Mouse (Mus musculus): ENCODE results near the gene Lhx4. TPM values are rescaled to one million over a fixed set of nuclear protein-coding genes. Genes with fewer than 3 reads are reported as not detected.

Gene Lhx4
- polyA plus RNA-seq, 1 experiment, result 0.01 TPM

DNA sequence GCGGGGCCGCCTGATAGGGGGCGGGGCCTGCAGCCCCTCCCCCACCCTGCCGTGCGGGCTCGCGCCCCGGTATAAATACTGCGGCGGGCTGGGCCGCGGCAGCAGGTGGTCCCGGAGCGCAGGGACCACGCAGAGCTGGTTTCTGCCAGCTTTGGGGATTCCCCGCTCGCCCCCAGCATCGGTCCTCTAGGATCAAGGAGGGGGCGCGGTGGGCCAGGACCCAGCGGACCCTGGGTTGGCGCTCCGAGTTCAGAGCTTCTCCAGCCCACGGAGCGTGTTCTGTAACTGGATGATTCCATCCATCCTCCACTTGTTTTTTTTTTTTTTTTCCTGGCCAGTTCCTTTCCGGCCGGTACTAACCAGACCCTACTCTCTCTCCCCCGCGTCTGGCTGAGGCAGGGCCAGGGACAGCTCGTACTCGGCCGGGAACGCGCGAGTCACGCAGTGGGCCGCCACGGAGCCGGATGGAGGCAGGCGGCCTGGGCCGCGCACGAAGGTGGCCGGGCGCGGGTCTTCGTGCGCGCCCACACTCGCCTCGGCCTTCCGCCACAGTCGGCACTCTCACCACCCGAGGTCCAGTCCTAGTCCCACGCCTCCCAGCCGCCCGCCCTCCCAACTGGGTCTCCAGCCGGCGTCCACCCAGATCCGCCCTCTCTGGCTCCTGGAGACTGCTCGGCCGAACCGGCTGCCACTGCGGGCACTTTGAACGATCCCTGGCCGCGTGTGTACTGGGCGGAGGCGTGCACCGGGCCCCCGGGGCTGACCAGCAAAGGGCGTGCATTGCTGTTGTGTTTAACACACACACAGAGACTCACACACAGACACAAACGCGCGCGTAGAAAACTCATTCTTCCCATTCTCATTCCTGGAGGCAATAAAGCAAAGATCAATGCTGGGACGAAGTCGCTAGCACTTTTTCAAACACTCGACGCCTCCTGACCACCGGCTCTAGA lies 8.8 kb downstream of the Lhx4 start:
- Histone ChIP-seq H3K36me3 (ENCODE audit: control insufficient read depth, insufficient read depth) (no peaks in the 10 kb centered on the region), H3K27me3 (ENCODE audit: control insufficient read depth, insufficient read depth, insufficient read length) (peaks cover 74% of the 10 kb centered on the region), H3K79me2 (ENCODE audit: control insufficient read depth, insufficient read depth) (no peaks in the 10 kb centered on the region), H3K4me2 (ENCODE audit: low read depth) (peak overlapping the region; percentile 80), H3ac (ENCODE audit: control insufficient read depth, insufficient read length) (no peak overlapping the region), H3K4me3 (no peak overlapping the region)
- no peak for TF ChIP-seq TCF3 (IDR thresholded peaks at IDR 0.05; ENCODE audit: insufficient read length, low read depth)
- no peak for TF ChIP-seq CEBPB (IDR thresholded peaks at IDR 0.05; ENCODE audit: insufficient read depth, poor library complexity, severe bottlenecking)
- no peak for TF ChIP-seq MYOG (IDR thresholded peaks at IDR 0.05; ENCODE audit: control insufficient read depth in 1 of 3, insufficient read depth in 1 of 3, insufficient read length in 2 of 3, low read depth in 2 of 3)
- TF ChIP-seq POLR2AphosphoS2 (IDR thresholded peaks at IDR 0.05; ENCODE audit: insufficient read length, low read depth), result no peak
- no peak for TF ChIP-seq TCF12 (IDR thresholded peaks at IDR 0.05; ENCODE audit: insufficient read depth, poor library complexity, severe bottlenecking)

DNA sequence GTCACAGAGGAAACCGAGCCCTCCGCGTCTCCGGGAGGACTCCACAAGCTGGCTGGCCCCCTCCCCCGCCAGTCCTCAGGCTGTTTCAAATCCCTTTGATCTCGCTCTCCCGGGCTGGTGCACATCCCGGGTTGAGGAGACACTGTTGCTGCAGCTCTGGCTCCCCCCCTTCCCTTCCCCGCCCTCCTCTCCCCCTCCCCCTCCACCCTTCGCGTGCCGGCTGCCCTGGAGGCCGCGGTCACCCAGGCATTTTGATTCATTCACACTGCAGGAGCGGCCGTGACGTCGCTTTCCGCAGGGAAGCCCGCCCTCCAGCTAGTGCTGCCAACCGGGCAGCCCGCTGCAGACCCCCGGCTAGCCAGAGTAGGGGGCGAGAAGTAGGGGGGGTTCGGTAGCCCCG lies 9.5 kb downstream of the Lhx4 start:
- TF ChIP-seq MYOG (IDR thresholded peaks at IDR 0.05; ENCODE audit: control insufficient read depth in 1 of 3, insufficient read depth in 1 of 3, insufficient read length in 2 of 3, low read depth in 2 of 3), result no peak
- TF ChIP-seq TCF3 (IDR thresholded peaks at IDR 0.05; ENCODE audit: insufficient read length, low read depth), result no peak
- TF ChIP-seq USF1 (IDR thresholded peaks at IDR 0.05; ENCODE audit: low read depth), result no peak
- TF ChIP-seq POLR2A (IDR thresholded peaks at IDR 0.05; ENCODE audit: insufficient read length, low read depth), result no peak
- no peak for TF ChIP-seq POLR2AphosphoS2 (IDR thresholded peaks at IDR 0.05; ENCODE audit: insufficient read length, low read depth)

DNA sequence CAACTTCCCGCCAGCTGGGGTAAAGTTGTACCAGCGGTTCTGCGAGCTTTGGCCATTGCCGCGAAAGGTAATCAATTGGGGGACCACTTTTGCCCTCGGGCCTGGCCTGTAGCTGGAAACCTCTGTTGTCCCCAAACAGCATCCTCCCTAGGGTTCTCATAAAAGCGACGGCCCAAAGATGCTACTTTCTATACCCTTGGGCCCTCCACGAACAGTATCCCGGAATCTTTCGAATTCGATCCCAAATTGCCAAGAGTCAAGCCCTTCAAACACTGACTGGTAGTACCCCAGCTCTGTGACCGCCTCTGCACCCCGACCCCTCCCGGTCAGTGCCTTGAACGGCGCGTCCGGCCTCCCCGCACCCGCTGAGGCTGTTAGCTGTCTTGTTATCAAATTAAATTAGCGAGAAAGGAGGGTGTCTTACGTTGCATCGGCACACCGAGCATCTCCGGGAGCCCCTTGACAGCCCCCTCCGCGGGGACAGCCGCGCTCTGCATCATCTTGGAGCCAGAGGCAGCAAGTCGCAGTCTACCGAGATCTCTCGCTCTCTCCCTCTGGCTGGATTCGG lies 10.0 kb downstream of the Lhx4 start:
- H3K4me3 ChIP-seq, result no peak overlapping the region
- no peaks in the 10 kb centered on the region for H3K36me3 ChIP-seq (ENCODE audit: control insufficient read depth, insufficient read depth)
- H3K27me3 ChIP-seq (ENCODE audit: control insufficient read depth, insufficient read depth, insufficient read length), result peaks cover 85% of the 10 kb centered on the region
- peak overlapping the region; percentile 80 for H3K4me2 ChIP-seq (ENCODE audit: low read depth)
- no peak for TF ChIP-seq E2F4 (IDR thresholded peaks at IDR 0.05; ENCODE audit: insufficient read depth)
- no peak for TF ChIP-seq TCF3 (IDR thresholded peaks at IDR 0.05; ENCODE audit: insufficient read length, low read depth)
- no peak for TF ChIP-seq MYOD1 (IDR thresholded peaks at IDR 0.05; ENCODE audit: control insufficient read depth in 1 of 3, insufficient read length in 2 of 3, low read depth in 2 of 3)
- TF ChIP-seq CEBPB (IDR thresholded peaks at IDR 0.05; ENCODE audit: insufficient read depth, poor library complexity, severe bottlenecking), result no peak
- no peak for TF ChIP-seq REST (IDR thresholded peaks at IDR 0.05; ENCODE audit: insufficient read depth, insufficient read length)
- TF ChIP-seq POLR2A (IDR thresholded peaks at IDR 0.05; ENCODE audit: insufficient read length, low read depth), result no peak
- TF ChIP-seq MAX (IDR thresholded peaks at IDR 0.05; ENCODE audit: low read depth), result no peak
- no peak for TF ChIP-seq MYOG (IDR thresholded peaks at IDR 0.05; ENCODE audit: control insufficient read depth in 1 of 3, insufficient read depth in 1 of 3, insufficient read length in 2 of 3, low read depth in 2 of 3)
- no peak for TF ChIP-seq TCF12 (IDR thresholded peaks at IDR 0.05; ENCODE audit: insufficient read depth, poor library complexity, severe bottlenecking)
- no peak for TF ChIP-seq USF1 (IDR thresholded peaks at IDR 0.05; ENCODE audit: low read depth)
- no peak for TF ChIP-seq POLR2AphosphoS2 (IDR thresholded peaks at IDR 0.05; ENCODE audit: insufficient read length, low read depth)
- no peak overlapping the region for H3ac ChIP-seq (ENCODE audit: control insufficient read depth, insufficient read length)
- H3K79me2 ChIP-seq (ENCODE audit: control insufficient read depth, insufficient read depth), result no peaks in the 10 kb centered on the region

More for the DNA sequence above, 9.5 kb downstream of the Lhx4 start:
- H3ac ChIP-seq (ENCODE audit: control insufficient read depth, insufficient read length), result no peak overlapping the region
- peak overlapping the region; percentile 80 for H3K4me2 ChIP-seq (ENCODE audit: low read depth)
- H3K79me2 ChIP-seq (ENCODE audit: control insufficient read depth, insufficient read depth), result no peaks in the 10 kb centered on the region
- H3K27me3 ChIP-seq (ENCODE audit: control insufficient read depth, insufficient read depth, insufficient read length), result peaks cover 81% of the 10 kb centered on the region
- H3K36me3 ChIP-seq (ENCODE audit: control insufficient read depth, insufficient read depth), result no peaks in the 10 kb centered on the region
- no peak overlapping the region for H3K4me3 ChIP-seq

DNA sequence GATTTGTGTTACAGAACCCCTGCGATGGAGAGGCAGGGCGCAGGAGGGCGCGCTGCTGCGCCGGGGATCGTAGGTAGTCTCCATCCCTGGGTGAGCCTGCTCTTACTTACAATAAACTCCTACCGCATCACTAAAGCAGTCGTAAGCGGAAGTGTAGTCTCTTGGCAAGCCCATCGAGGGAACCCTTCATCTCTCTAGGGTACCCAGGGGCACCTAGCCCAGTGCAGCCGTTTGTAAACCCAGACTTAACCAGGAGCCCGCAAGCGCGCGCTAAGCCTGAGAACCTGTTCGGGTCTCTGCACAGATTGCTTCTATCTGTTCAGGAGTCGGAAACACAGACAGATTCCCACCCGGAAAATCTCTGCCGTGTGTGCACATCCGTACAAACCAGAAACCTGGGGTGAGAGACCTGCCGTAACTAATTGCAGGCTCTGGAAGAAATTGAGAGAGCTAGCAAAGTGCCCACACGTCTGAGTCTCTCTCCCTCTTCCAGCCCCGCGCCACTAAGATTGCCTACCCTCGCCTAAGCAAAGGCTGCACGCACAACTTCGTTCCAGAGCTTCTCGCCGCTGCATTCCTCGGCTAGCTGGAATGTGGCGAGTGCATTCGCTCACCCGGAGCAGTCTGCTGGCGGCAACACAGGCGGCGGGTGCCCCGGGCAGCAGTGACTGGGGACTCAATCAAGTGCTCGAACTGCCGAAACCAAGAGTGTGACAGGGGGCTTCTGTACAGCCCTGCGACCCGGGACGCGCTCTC lies 10.7 kb downstream of the Lhx4 start:
- Histone ChIP-seq H3K4me2 (ENCODE audit: low read depth) (peak overlapping the region; percentile 80), H3K27me3 (ENCODE audit: control insufficient read depth, insufficient read depth, insufficient read length) (peaks cover 85% of the 10 kb centered on the region), H3K79me2 (ENCODE audit: control insufficient read depth, insufficient read depth) (no peaks in the 10 kb centered on the region), H3ac (ENCODE audit: control insufficient read depth, insufficient read length) (no peak overlapping the region), H3K36me3 (ENCODE audit: control insufficient read depth, insufficient read depth) (no peaks in the 10 kb centered on the region), H3K4me3 (no peak overlapping the region)
- no peak for TF ChIP-seq CEBPB (IDR thresholded peaks at IDR 0.05; ENCODE audit: insufficient read depth, poor library complexity, severe bottlenecking)
- no peak for TF ChIP-seq POLR2AphosphoS2 (IDR thresholded peaks at IDR 0.05; ENCODE audit: insufficient read length, low read depth)
- TF ChIP-seq POLR2A (IDR thresholded peaks at IDR 0.05; ENCODE audit: insufficient read length, low read depth), result no peak
- no peak for TF ChIP-seq REST (IDR thresholded peaks at IDR 0.05; ENCODE audit: insufficient read depth, insufficient read length)
- no peak for TF ChIP-seq TCF3 (IDR thresholded peaks at IDR 0.05; ENCODE audit: insufficient read length, low read depth)
- TF ChIP-seq USF1 (IDR thresholded peaks at IDR 0.05; ENCODE audit: low read depth), result no peak
- TF ChIP-seq TCF12 (IDR thresholded peaks at IDR 0.05; ENCODE audit: insufficient read depth, poor library complexity, severe bottlenecking), result no peak
- no peak for TF ChIP-seq E2F4 (IDR thresholded peaks at IDR 0.05; ENCODE audit: insufficient read depth)
- no peak for TF ChIP-seq MYOD1 (IDR thresholded peaks at IDR 0.05; ENCODE audit: control insufficient read depth in 1 of 3, insufficient read length in 2 of 3, low read depth in 2 of 3)
- TF ChIP-seq MYOG (IDR thresholded peaks at IDR 0.05; ENCODE audit: control insufficient read depth in 1 of 3, insufficient read depth in 1 of 3, insufficient read length in 2 of 3, low read depth in 2 of 3), result no peak
- TF ChIP-seq MAX (IDR thresholded peaks at IDR 0.05; ENCODE audit: low read depth), result no peak
- TF ChIP-seq SRF (IDR thresholded peaks at IDR 0.05; ENCODE audit: control insufficient read depth, insufficient read length, low read depth), result no peak
